Mouse (Mus musculus): ENCODE data around the gene Ndufaf2.

The Ndufaf2 gene

DNA sequence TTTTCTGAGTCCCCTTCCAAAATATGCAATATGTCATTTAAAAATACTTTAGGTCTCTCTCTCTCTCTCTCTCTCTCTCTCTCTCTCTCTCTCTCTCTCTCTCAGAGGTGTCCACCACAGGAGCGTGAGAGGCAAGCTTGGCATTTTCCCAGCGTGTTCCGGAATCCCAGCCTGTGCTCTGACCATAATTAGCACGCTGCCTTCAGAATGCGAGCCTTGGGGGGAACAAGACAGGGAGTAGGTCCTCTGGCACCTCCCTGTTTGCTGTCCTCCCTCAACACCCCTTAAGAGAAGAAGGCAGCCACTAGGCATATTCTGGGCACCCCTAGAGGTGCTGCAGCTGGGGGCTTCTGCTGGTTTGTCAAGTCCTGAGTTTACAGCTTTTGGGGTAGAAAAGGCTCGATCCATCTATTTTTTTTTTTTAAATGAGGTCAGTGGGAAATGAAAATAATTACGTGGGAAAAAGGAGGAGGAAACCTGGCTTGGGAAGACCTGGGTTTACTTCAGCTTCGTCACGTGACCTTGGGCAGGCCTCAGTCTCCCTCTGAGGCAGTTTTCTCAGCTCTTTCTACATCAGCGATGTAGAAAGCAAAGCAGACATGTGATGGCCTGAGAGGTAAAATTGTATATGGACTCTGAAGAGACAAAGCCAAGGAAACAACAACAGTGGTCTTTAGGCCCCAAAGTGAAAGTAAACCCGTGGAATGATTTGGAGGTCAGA is 187.8 kb downstream of the Ndufaf2 start:
- Histone ChIP-seq H3K9me3 (ENCODE audit: low read length) (no peaks in the 10 kb centered on the region), H3K36me3 (ENCODE audit: insufficient read depth, low read length) (no peaks in the 10 kb centered on the region), H3K4me3 (replicated peaks; ENCODE audit: low read length) (no peak overlapping the region), H3K4me1 (replicated peaks; ENCODE audit: low read depth, low read length) (peaks cover 15% of the 10 kb centered on the region), H3K27me3 (ENCODE audit: insufficient read depth, low read length) (peaks cover 3% of the 10 kb centered on the region; the same call in 1 of the 2 replicates)
- TF ChIP-seq POU5F1 (IDR thresholded peaks at IDR 0.05; ENCODE audit: borderline replicate concordance, low read length) (no peak), CTCF (conservative IDR thresholded peaks at IDR 0.05; ENCODE audit: low read length) (no peak), NANOG (IDR thresholded peaks at IDR 0.05; ENCODE audit: borderline replicate concordance, low read length) (no peak)

DNA sequence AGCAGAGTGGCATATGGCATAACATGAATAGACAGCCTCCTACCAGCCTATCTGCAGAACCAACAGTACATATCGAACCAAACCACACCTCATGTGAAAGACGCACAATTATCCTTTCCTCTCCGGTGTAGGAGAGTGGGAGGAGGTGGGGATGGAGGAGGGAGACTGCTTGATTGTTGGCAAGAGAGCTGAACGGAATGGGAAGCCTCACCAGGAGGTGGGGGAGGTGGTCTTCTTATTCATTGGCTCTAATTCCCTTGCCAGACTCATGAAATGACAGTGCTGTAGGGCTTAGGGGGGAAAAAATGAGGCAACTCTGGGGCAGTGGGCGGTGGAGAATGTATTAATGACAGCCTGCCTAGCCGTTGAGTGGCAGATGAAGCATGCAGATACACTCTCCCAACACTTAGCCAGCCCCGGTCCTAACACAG is 188.4 kb downstream of the Ndufaf2 start:
- H3K9me3 ChIP-seq (ENCODE audit: low read length) = no peaks in the 10 kb centered on the region
- H3K4me3 ChIP-seq (replicated peaks; ENCODE audit: low read length) = no peak overlapping the region
- peaks cover 3% of the 10 kb centered on the region; the same call in 1 of the 2 replicates for H3K27me3 ChIP-seq (ENCODE audit: insufficient read depth, low read length)
- peaks cover 15% of the 10 kb centered on the region for H3K4me1 ChIP-seq (replicated peaks; ENCODE audit: low read depth, low read length)
- H3K36me3 ChIP-seq (ENCODE audit: insufficient read depth, low read length) = no peaks in the 10 kb centered on the region
- TF ChIP-seq CTCF (conservative IDR thresholded peaks at IDR 0.05; ENCODE audit: low read length) (no peak), NANOG (IDR thresholded peaks at IDR 0.05; ENCODE audit: borderline replicate concordance, low read length) (no peak), POU5F1 (IDR thresholded peaks at IDR 0.05; ENCODE audit: borderline replicate concordance, low read length) (no peak)

GRCm38 (mm10) chr13:107964616-107965015 is 193.8 kb downstream of the Ndufaf2 start:
- Histone ChIP-seq H3K4me3 (replicated peaks; ENCODE audit: low read length) (no peak overlapping the region), H3K4me1 (replicated peaks; ENCODE audit: low read depth, low read length) (peaks cover 51% of the 10 kb centered on the region), H3K9me3 (ENCODE audit: low read length) (no peaks in the 10 kb centered on the region), H3K27me3 (ENCODE audit: insufficient read depth, low read length) (peaks cover 8% of the 10 kb centered on the region; the same call in 1 of the 2 replicates), H3K36me3 (ENCODE audit: insufficient read depth, low read length) (no peaks in the 10 kb centered on the region)
- TF ChIP-seq CTCF (conservative IDR thresholded peaks at IDR 0.05; ENCODE audit: low read length) (no peak), NANOG (IDR thresholded peaks at IDR 0.05; ENCODE audit: borderline replicate concordance, low read length) (no peak), POU5F1 (IDR thresholded peaks at IDR 0.05; ENCODE audit: borderline replicate concordance, low read length) (no peak)

DNA sequence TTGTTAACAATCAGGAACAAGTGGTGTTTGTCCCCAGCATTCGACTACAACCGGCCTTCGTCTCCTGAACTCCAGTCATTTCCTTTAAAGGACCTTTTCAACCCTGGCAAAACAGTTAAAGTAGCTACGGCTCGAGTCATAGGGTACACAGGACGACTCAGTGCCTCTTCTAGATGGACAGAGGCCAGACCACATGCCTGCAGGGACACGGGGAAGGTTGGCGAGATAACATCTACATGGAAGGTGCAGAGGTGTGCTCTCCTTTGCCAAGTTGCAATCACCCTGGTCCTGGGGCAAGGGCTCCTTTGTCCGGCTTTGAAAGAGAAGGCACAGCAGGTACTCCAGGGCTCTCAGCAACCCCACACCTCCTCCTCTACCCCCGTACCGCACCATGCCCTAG is 195.0 kb downstream of the Ndufaf2 start:
- Histone ChIP-seq H3K4me3 (replicated peaks; ENCODE audit: low read length) (no peak overlapping the region), H3K4me1 (replicated peaks; ENCODE audit: low read depth, low read length) (peaks cover 58% of the 10 kb centered on the region), H3K27me3 (ENCODE audit: insufficient read depth, low read length) (peaks cover 8% of the 10 kb centered on the region; the same call in 1 of the 2 replicates), H3K36me3 (ENCODE audit: insufficient read depth, low read length) (no peaks in the 10 kb centered on the region), H3K9me3 (ENCODE audit: low read length) (no peaks in the 10 kb centered on the region)
- TF ChIP-seq CTCF (conservative IDR thresholded peaks at IDR 0.05; ENCODE audit: low read length) = no peak
- TF ChIP-seq NANOG (IDR thresholded peaks at IDR 0.05; ENCODE audit: borderline replicate concordance, low read length) = no peak
- TF ChIP-seq POU5F1 (IDR thresholded peaks at IDR 0.05; ENCODE audit: borderline replicate concordance, low read length) = no peak

- H3K4me1 ChIP-seq (replicated peaks; ENCODE audit: low read depth, low read length) = peaks cover 61% of the 10 kb centered on the region
- H3K4me3 ChIP-seq (replicated peaks; ENCODE audit: low read length) = no peak overlapping the region; the same call in 1 of the 2 replicates
- H3K36me3 ChIP-seq (ENCODE audit: insufficient read depth, low read length) = no peaks in the 10 kb centered on the region
- TF ChIP-seq NANOG (IDR thresholded peaks at IDR 0.05; ENCODE audit: borderline replicate concordance, low read length) (no peak), CTCF (conservative IDR thresholded peaks at IDR 0.05; ENCODE audit: low read length) (no peak), POU5F1 (IDR thresholded peaks at IDR 0.05; ENCODE audit: borderline replicate concordance, low read length) (no peak)
- H3K27me3 ChIP-seq (ENCODE audit: insufficient read depth, low read length) = peaks cover 8% of the 10 kb centered on the region; the same call in 1 of the 2 replicates
- no peaks in the 10 kb centered on the region for H3K9me3 ChIP-seq (ENCODE audit: low read length)
Observed at GRCm38 (mm10) chr13:107962741-107963140, 195.7 kb downstream of the Ndufaf2 start.

- Histone ChIP-seq H3K4me3 (replicated peaks; ENCODE audit: low read length) (no peak overlapping the region), H3K4me1 (replicated peaks; ENCODE audit: low read depth, low read length) (peaks cover 67% of the 10 kb centered on the region), H3K36me3 (ENCODE audit: insufficient read depth, low read length) (no peaks in the 10 kb centered on the region), H3K9me3 (ENCODE audit: low read length) (no peaks in the 10 kb centered on the region), H3K27me3 (ENCODE audit: insufficient read depth, low read length) (peaks cover 8% of the 10 kb centered on the region; the same call in 1 of the 2 replicates)
- no peak for TF ChIP-seq CTCF (conservative IDR thresholded peaks at IDR 0.05; ENCODE audit: low read length)
- TF ChIP-seq NANOG (IDR thresholded peaks at IDR 0.05; ENCODE audit: borderline replicate concordance, low read length) = no peak
- no peak for TF ChIP-seq POU5F1 (IDR thresholded peaks at IDR 0.05; ENCODE audit: borderline replicate concordance, low read length)
Observed at GRCm38 (mm10) chr13:107961972-107962371, 196.5 kb downstream of the Ndufaf2 start.

GRCm38 (mm10) chr13:107961501-107961900 is 196.9 kb downstream of the Ndufaf2 start:
- H3K27me3 ChIP-seq (ENCODE audit: insufficient read depth, low read length) = peaks cover 8% of the 10 kb centered on the region; the same call in 1 of the 2 replicates
- H3K36me3 ChIP-seq (ENCODE audit: insufficient read depth, low read length) = no peaks in the 10 kb centered on the region
- no peak overlapping the region for H3K4me3 ChIP-seq (replicated peaks; ENCODE audit: low read length)
- no peaks in the 10 kb centered on the region for H3K9me3 ChIP-seq (ENCODE audit: low read length)
- TF ChIP-seq NANOG (IDR thresholded peaks at IDR 0.05; ENCODE audit: borderline replicate concordance, low read length) (no peak), CTCF (conservative IDR thresholded peaks at IDR 0.05; ENCODE audit: low read length) (no peak), POU5F1 (IDR thresholded peaks at IDR 0.05; ENCODE audit: borderline replicate concordance, low read length) (no peak)
- H3K4me1 ChIP-seq (replicated peaks; ENCODE audit: low read depth, low read length) = peaks cover 69% of the 10 kb centered on the region

DNA sequence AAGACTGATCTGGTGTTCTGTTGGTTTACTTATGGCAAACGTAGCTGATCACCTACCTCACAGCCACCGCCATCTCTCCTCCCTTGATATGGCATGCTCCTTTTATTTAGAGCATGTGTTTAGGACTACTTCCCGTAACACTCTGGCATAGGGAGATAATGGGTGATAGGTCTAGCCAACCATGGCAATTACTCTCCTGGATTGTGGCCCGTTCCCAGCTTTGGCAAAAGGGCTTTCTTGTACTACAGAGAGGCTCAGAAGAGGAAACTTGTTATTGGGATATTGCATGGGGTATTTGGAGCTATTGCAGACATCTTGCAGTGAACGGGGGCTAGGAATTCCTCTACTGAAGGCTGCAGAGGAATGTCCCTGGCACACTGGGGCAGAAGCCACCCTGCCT is 197.9 kb downstream of the Ndufaf2 start:
- Histone ChIP-seq H3K36me3 (ENCODE audit: insufficient read depth, low read length) (no peaks in the 10 kb centered on the region), H3K4me1 (replicated peaks; ENCODE audit: low read depth, low read length) (peaks cover 76% of the 10 kb centered on the region), H3K27me3 (ENCODE audit: insufficient read depth, low read length) (peaks cover 8% of the 10 kb centered on the region; the same call in 1 of the 2 replicates), H3K9me3 (ENCODE audit: low read length) (no peaks in the 10 kb centered on the region), H3K4me3 (replicated peaks; ENCODE audit: low read length) (no peak overlapping the region)
- TF ChIP-seq POU5F1 (IDR thresholded peaks at IDR 0.05; ENCODE audit: borderline replicate concordance, low read length) (no peak), CTCF (conservative IDR thresholded peaks at IDR 0.05; ENCODE audit: low read length) (no peak), NANOG (IDR thresholded peaks at IDR 0.05; ENCODE audit: borderline replicate concordance, low read length) (no peak)

Data from E14TG2a.4 (cell line).